Mouse (Mus musculus): ENCODE measurements around the gene Ifnar2. TPM values are rescaled to one million over a fixed set of nuclear protein-coding genes. Genes with fewer than 3 reads are reported as not detected.
"Not testable (repeated sequence)": the region's sequence is repeated elsewhere in the genome, so short reads cannot be mapped to it uniquely, and the experiment has no call there.

Ifnar2 gene
- total RNA-seq, 2 experiments from 2014 or later, result 26.5 to 28.6 TPM

DNA sequence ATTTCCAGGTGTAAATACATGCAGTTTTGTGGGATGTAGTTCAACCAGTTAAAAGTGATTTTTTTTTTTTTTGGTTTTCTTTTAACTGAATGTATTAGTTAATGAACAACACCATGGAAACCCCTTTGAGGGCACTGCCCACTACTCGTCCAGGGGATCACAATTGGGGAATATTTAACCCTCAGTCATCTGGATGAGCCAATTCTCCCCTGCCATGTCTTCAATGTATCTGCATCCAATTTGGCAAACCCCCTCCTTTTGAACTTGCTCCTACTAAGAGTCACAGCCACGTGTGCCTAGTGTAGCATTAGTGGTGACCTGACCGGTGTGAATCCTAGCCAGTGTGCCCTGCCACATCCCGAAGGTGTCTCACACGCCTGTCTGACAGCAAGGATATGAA, 45.9 kb downstream of the Ifnar2 start:
- intact Hi-C loops (cut with DNase I), result no loop called here
- DNase-seq, result no peak

DNA sequence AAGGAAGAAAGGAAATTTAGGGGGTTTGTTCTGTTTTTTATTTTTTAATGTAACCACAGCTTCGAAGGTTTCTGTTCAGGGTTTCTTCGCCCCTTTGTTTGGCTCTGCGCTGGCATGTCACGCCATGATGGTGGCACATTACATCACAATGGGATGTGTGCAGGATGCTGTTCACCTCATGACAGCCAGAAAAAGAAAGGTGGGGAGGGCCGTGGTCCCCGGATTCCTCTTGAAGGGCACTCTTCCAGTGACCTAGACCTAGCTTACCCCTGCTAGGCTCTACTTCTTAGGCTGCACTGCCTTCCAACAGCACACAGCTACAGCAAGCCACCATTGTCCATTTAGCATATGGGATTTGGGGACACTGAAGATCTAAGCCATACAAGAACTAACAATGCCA, 53.2 kb downstream of the Ifnar2 start:
- intact Hi-C loops (cut with DNase I), result no loop called here
- no peak for DNase-seq

DNA sequence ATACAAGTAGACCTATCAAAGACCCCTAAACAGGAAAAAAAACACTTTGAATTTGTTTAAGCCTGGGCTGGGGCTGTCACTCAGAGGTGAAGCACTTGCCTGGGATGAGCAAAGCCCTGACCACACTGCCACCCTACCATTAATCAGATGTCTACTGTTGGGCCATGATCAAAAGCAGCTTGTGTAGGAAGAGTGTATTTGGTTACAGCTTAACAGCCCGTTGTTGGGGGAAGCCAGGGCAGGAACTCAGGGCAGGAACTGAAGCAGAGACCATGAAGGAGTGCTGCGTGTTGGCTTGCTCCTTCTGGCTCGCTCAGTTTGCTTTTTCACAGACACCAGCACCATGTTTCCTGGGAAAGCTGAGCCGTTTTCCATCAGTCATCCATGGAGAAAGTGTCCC, 54.0 kb downstream of the Ifnar2 start:
- intact Hi-C loops (cut with DNase I), result no loop called here

DNA sequence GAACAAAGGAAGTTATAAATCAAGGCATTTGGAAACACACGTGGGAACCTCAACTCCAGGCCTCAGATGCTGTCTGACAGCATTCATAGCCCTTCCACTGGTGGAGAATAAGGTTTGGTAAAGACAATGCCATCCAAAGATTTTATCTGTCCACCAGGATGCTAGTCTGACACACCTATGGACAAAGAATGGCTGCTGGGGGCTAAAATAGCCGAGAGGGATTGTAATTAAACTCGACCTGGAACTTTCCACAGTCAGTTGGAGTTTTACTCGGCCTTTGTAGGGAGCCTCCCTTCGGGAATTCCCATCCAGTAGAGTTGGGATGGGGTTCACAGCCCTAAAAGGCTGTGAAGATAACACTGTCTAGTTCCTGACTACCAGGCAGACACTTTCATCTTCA, 54.9 kb downstream of the Ifnar2 start:
- DNase-seq, result no peak
- intact Hi-C loops (cut with DNase I), result no loop called here

More for the DNA sequence above, 54.0 kb downstream of the Ifnar2 start:
- no peak for DNase-seq

DNA sequence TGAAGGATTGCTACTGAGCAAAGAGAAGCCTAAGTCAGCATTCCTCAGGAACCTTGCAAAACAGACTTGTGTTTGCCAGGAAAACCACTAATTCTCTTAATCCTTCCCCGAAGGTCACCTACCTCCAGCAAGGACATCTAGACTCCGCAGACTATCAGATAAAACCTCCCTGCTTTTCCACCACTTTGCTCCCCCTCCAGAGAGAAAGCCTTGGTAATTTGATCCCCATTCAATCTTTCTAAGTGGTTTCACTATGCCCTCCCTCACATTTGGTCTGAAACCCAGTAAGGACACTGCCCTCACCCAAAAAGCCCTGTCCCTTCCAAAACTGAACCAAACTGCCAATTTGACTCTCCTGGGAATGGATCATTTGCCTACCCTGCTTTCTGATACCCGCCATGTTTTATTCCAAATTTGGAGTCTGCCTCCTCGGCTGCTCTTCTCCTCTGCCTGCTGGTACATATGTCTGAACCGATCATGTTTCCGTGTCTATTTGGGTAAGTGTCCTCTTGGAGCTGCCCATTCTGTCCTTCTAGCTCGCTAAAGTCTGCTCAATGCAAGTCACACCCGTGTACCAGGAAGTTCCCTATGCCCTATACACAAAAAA, 55.8 kb downstream of the Ifnar2 start:
- DNase-seq, result no peak
- intact Hi-C loops (cut with DNase I), result no loop called here

DNA sequence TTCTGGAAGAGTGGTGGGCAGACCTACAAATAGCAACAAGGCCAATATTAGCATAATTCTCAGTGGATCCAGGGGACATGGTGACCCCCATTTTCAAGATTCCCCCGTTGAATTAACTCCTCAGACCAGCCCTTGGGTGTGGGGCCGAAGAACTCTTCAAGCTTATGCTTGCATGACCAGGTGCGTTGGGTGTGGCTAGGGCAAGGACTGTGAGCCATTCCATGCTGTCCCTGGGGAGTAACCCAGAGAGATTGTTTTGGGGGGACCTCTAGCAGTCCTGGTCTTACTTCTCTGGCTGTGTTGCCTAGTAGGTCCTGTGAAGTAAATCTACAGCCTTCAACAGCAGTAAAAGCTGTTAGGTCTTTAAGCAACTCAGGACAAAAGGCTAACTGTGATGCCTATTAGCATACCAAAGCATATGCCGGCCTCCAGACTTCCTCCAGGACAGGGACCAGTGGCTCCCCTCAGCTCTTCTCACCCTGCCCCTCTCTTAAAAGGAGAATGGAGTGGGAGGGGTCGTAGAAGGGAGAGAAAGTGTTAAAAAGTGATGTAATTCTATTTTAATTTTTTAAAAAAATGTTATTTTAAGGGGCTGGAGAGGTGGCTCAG, 60.2 kb downstream of the Ifnar2 start:
- no peak for DNase-seq
- intact Hi-C loops (cut with DNase I), result no loop called here

DNA sequence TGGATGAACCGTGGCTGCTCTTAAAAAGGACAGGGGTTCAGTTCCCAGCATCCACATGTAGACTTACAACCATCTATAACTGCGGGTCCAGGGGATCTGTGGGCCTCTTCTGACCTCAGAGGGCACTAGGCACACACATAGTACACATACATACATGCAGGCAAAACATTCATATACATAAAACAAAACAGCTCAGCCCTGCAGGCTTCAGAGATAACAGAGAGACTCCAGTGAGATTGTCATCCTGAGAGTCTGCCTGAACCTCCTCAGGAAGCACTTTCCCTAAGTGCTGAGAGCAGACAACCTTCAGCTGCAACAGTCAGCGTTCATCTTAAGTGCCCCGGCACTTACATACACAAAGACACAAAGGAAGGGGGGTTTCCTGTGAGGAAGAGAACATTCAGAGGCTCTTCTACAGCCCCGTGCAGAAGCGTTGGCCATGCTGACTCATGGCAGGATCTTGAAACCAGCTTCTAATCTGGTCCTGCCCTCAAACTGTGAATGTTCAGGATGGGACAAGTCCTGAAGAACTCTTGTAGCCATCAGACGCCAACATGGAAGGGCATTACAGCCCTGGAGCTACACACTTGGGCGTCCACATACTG, 60.8 kb downstream of the Ifnar2 start:
- intact Hi-C loops (cut with DNase I), result no loop called here
- DNase-seq, result no peak

DNA sequence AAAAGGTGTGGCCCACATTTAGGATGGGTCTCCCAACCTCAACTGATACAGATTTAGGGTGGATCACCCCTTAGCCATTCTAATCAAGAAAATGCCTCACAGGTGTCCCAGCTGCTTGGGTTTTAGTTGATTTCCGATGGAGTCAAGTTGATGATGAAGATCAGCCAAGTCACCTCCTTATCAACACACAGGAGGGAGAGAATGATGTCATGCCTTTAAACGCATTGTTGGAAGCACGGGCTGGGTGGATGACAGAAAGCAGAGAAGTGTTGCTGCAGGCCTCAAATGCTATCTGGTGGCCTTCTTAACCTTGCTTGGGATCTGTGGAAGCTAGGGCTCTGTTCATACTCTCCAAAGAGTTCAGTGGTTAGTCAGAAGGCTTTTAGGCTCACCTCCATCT, 61.5 kb downstream of the Ifnar2 start:
- no peak for DNase-seq
- intact Hi-C loops (cut with DNase I), result no loop called here

DNA sequence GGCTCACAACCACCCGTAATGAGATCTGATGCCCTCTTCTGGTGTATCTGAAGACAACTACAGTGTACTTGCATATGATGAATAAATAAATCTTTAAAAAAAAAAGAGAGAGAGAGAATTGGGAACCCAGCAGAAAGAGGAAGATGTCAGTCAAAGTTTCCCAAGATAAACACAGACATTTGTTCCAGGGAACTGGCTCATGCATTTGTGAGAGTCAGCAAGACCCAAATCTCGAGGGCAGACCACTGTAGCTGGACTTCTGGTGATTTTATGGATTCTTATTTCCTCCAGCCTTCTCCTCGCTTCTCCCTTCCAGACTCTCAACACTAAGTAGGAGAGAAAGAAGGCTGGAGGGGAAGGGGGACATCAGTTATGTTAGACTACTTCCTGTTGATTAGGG, 65.5 kb downstream of the Ifnar2 start:
- DNase-seq, result no peak
- intact Hi-C loops (cut with DNase I), result no loop called here

DNA sequence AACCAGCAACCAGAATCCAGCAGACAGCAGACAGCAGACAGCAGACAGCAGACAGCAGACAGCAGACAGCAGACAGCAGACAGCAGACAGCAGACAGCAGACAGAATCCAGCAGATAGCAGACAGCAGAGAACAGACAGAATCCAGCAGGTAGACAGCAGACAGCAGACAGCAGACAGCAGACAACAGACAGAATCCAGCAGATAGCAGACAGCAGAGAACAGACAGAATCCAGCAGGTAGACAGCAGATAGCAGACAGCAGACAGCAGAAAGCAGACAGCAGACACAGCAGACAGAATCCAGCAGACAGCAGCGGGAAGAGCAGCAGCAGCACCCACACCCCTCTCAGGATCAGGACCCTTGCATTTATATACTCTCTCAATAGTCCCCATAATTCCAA, 66.0 kb downstream of the Ifnar2 start:
- DNase-seq; intact Hi-C loops (cut with DNase I): not testable (repeated sequence)

DNA sequence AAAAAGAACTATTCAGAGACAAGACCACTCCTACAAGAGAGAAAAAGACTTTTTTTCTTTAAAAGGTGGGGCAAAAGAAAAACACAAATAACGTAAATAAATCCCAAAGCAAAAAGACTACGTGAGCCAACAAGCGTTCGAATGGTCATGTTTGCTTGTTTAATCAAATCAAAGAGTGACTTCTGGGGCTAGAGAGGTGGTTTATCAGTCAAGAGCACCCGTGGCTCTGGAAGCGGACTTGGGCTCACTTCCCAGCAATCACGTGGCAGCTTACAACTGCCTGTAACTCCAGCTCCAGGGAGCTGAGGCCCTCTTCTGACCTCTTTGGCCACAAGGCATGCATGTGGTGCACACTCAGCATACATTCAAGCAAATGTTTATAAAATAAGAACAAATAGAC, 68.8 kb downstream of the Ifnar2 start:
- peak; percentile 22 for DNase-seq
- intact Hi-C loops (cut with DNase I), result no loop called here

DNA sequence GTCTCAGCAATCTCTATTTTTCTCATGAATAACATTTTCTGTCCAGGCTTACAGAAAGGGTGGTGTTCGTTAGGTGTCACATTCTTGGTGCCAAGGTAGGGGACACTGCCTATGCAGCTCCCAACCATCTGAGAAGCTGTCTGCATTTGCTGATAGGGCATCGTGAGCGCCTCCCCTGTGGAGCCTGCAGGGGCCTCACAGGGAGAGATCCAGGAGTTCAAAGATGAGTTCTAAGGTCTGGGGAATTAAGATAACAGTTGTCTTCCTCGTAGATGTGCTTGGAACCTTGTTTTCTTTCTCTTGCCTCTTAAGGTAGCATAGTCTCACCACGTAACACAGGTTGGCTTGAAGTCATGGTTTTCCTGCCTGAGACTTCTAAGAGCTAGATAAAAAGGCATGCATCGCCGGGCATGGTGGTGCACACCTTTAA, 69.2 kb downstream of the Ifnar2 start:
- DNase-seq, result no peak
- intact Hi-C loops (cut with DNase I), result no loop called here

DNA sequence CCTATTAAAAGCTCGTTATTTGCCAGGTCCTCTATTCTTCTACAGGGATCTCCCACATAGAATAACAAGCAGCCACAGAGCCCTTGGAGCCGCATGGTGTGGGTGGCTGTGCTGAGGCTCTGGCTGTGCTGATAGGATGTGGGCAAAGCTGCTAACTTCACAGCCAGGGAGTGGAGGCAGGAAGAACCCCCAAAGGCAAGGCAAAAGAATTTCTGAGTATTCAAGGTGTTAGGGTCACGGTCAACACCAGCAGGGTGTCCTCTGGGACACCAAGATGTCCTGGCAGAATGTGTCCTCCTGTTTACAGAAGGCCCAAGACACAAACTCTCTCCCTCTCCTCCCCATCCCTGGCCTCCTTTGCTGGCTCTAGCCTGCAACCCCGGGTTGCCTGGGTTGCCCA, 69.9 kb downstream of the Ifnar2 start:
- intact Hi-C loops (cut with DNase I), result no loop called here

DNA sequence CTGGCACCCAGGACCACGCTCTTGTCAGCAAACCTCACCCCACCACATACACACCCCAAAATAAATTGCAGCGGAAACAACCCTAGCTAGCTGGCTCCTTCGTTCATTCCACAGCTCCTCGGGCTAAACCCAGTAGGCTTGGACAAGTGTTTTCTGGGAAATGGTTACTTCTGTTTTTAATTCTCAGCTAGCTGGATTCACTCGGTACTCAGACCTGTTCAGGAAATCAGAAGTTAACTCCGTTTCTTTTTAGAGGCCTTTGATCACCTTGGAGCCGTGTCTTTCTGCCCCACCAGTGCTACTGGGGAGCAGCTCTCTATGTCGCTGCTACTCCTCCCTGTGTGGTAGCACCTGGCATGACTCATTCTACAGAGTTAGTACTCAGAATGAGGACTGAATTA, 70.6 kb downstream of the Ifnar2 start:
- intact Hi-C loops (cut with DNase I), result no loop called here
- DNase-seq, result no peak

More for the DNA sequence above, 69.9 kb downstream of the Ifnar2 start:
- DNase-seq, result no peak

DNA sequence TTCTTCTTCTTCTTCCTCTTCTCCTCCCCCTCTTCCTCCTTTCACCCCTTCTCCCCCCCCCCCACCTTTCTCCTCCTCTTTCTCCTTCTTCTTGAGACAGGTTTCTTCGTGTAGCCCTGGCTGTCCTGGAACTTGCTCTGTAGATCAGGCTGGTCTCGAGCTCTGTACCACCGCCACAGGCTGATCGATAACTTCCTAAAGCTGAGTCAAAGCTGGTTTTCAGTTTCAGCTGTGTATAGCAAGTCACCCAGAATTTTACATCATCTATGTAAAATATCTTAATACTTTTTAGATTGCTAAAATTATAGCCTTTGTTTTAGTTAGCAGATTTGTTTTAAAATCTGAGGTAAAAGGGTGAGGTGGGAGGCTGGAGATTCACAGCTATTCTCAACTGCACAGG, 72.3 kb downstream of the Ifnar2 start:
- DNase-seq, result no peak
- intact Hi-C loops (cut with DNase I), result no loop called here

DNA sequence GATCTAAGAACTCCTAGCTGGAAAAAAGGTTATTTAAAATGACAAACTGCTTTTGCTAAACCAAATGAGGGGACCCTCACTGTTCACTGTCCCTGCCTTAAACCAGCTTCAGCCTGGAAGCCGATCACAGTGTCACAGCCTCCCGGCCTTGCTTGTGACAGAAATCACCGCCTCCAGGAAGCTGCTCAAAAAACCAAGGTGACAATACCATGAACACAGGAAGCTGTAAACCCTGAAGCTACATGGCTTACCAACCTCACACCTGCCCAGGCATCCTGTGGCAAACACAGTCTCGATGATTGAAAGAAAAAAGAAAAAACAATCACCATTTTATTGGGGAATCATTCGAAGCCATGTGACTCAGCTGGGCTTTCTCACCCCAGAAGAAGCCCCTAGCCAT, 73.0 kb downstream of the Ifnar2 start:
- DNase-seq, result no peak
- intact Hi-C loops (cut with DNase I), result no loop called here

DNA sequence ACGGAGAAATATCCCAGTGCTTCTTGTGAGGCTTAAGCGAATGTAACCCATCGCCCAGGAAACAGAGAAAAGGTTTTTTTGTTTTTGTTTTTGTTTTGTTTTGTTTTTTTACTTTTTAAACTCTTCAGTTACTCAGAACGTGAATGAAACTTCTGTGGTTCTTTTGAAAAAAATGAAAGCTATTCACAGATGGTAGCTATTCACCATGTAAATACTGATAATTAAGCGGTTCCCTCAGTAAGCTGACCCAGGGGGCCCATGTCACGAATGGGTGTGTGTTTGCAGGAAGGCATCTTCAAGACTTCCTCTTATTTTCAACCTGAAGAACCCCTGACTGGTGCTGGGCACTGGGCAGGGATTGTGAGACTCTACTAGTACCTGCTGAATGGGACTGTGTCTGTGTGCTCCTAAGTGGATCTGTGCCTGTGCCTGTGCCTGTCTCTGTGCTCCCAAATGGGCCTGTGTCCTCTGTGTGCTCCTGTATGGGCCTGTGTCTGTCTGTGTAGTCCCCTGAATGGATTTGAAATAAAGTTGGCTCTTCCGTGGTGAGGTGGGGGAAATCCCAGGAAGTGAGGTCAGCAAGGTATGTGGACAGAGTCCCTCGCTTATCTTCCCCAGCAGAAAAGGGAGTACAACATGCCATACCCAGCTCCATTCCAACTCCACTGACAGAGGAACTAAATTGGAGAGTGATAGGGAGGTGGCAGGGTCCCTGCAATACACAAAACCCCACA, 74.4 kb downstream of the Ifnar2 start:
- intact Hi-C loops (cut with DNase I), result no loop called here
- DNase-seq, result no peak

DNA sequence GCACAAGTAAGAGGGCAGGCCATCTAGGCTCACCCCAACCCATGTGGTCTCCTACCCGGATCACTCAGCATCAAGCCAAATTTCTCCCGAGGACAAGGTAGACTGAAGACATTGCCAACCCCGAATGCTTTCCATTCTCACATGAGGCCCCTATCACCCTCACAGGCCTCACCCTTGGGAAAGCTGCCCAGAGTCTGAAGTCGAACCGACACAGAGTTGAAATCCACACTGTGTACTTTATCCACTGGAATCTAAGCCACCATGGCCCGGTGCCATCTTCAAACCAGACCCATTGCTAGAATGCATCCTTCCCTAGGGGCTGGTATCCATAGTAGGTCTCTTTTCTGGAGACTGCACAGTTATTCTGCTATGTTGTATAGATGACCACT, 74.9 kb downstream of the Ifnar2 start:
- intact Hi-C loops (cut with DNase I), result no loop called here
- no peak for DNase-seq

DNA sequence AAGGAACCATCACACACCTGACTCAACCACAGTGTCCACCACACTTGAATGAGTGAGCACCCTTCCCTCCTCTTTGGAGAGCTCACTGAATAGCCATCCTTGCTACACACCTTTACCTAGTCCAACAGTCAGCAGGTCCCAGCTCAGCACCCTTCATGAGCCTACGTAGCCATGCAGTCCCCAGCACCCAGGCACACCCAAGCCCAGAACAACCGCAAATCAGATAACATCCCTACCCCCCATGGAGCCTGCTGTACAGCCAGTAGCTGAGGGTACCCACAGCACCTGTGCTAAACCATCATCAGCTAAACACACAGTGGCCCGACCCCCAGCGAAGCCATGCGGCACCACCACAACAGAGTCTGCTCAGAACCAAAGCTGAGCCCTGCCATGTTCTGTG, 75.5 kb downstream of the Ifnar2 start:
- no peak for DNase-seq

DNA sequence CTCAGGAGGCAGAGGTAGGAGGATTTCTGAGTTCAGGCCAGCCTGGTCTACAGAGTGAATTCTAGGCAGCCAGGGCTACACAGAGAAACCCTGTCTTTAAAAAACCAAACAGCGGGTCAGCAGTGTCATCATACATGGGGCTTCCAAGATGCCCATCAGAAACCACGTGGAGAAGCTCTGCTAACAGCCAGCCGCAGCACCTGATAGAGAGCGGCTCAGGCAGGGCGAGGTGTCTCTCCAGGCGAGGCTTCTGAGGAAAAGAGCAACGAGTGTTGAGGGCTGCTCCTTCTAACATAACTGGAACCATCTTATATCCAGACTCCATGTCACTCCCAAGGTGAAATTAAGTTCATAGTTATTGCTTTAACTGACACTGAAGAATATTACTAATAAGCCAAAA, 76.3 kb downstream of the Ifnar2 start:
- no peak for DNase-seq
- intact Hi-C loops (cut with DNase I), result no loop called here

More for the DNA sequence above, 75.5 kb downstream of the Ifnar2 start:
- intact Hi-C loops (cut with DNase I), result no loop called here

DNA sequence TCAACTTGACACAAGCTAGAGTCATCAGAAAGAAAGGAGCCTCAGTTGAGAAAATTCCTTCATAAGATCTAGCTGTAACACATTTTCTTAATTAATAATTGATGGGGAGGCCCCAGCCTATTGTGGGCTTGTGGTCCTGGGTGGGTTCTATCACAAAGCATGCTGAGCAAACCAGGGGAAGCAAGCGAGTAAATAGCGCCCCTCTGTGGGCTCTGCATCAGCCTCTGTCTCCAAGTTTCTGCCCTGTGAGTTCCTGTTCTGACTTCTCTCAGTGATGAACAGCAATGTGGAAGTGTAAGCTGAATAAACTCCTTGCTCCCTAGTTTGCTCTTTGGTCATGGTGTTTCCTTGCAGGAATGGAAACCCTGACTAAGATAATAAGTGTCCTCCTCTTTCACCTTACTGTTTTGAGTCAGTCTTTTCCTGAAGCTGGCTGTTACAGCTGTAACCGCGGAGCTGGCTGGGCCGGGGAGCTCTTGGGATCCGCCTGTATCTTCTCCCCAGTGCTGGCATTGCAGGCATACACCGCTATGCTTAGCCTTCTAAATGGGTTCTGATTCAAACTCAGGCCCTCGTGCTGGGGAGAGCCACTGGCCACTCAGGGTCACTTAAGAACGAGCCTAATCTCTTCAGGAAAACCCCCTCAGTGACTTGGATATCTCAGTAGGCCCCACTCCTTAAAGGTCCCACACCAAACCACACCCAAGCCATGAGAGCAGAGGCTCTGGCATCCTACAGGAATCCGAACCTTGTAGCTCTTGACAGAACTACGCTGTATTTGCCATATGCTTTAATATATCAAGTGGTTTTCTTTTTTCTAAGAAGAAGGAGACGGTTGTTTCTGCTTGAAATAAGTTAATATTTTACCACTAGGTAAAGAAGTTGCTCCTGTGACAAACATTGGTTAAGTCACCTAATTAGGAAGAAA, 77.8 kb downstream of the Ifnar2 start:
- intact Hi-C loops (cut with DNase I), result no loop called here
- DNase-seq, result no peak

Data from left cerebral cortex, postnatal 4 days (tissue).